Mouse (Mus musculus) midbrain, embryonic 13.5 days (tissue): ENCODE data around the gene Eif1. TPM values are rescaled to one million over a fixed set of nuclear protein-coding genes. Genes with fewer than 3 reads are reported as not detected.
"Not testable (repeated sequence)": the region's sequence is repeated elsewhere in the genome, so short reads cannot be mapped to it uniquely, and the experiment has no call there.

Source experiments
- ATAC-seq: fragments of 200-750 bp; cut with Nextera tagmentation; 2 replicates; pipeline ENCODE4 v1.8.0; 2017; ENCODE audit warnings: mild to moderate bottlenecking, moderate TSS enrichment, moderate library complexity
- H3K27ac ChIP-seq: fragments of 300-500 bp; sonication (generic); 2 replicates; pipeline ENCODE4 v1.5.1; 2015; ENCODE audit warnings: inconsistent platforms, mild to moderate bottlenecking, moderate library complexity
- H3K27me3 ChIP-seq: fragments of 300-500 bp; sonication (generic); 2 replicates; pipeline ENCODE4 v1.6.1; 2015; ENCODE audit warnings: mild to moderate bottlenecking, inconsistent platforms
- H3K36me3 ChIP-seq: fragments of 300-500 bp; sonication (generic); 2 replicates; pipeline ENCODE4 v1.6.1; 2015; ENCODE audit warnings: mild to moderate bottlenecking, inconsistent platforms
- H3K4me1 ChIP-seq: fragments of 300-500 bp; sonication (generic); replicated peaks from 2 replicates; pipeline ENCODE4 v1.6.1; 2015; ENCODE audit warnings: inconsistent platforms
- H3K4me2 ChIP-seq: fragments of 300-500 bp; sonication (generic); replicated peaks from 2 replicates; pipeline ENCODE4 v1.6.1; 2015; ENCODE audit warnings: moderate library complexity, mild to moderate bottlenecking, inconsistent platforms
- H3K4me3 ChIP-seq: fragments of 300-500 bp; sonication (generic); replicated peaks from 2 replicates; pipeline ENCODE4 v1.5.1; 2015; ENCODE audit warnings: mild to moderate bottlenecking, inconsistent platforms
- H3K9ac ChIP-seq: fragments of 300-500 bp; sonication (generic); replicated peaks from 2 replicates; pipeline ENCODE4 v1.6.1; 2015; ENCODE audit warnings: mild to moderate bottlenecking, inconsistent platforms
- H3K9me3 ChIP-seq: fragments of 300-500 bp; sonication (generic); 2 replicates; pipeline ENCODE4 v1.6.1; 2016; ENCODE audit warnings: mild to moderate bottlenecking, inconsistent platforms
- WGBS: fragments of 180-500 bp; shearing (Covaris S2); methylation state at CpG from one replicate; pipeline ENCODE4 v1.1.7; 2015; 5-methylcytosine and 5-hydroxymethylcytosine counted together
- polyA plus RNA-seq: library from polyadenylated mRNA; unstranded; fragments of >200 nt; fragmentation: Nextera tagmentation; extraction: Ambion mirVana; gene quantifications from 2 replicates; pipeline ENCODE4 v1.2.1, GENCODE M21; 2015

Gene Eif1
- polyA plus RNA-seq, 1 experiment from 2014 or later: 1,443 TPM

- peaks cover 43% of the 10 kb centered on the region for H3K4me1 ChIP-seq
- WGBS: 66% methylated on average over 16 of the region's 16 CpGs
- no peak overlapping the region for H3K4me2 ChIP-seq
- no peaks in the 10 kb centered on the region for H3K27me3 ChIP-seq
- H3K27ac ChIP-seq: no peak overlapping the region
- H3K9ac ChIP-seq: 0 out of 2 replicates have a peak overlapping the region, but pooled peaks have one; percentile 14
- no peaks in the 10 kb centered on the region for H3K36me3 ChIP-seq
- no peak overlapping the region for H3K4me3 ChIP-seq
- ATAC-seq: no peak
- no peaks in the 10 kb centered on the region for H3K9me3 ChIP-seq
Measured at GRCm38 (mm10) chr11:100330235-100330634, 10.6 kb downstream of the Eif1 start.

GRCm38 (mm10) chr11:100330816-100331375, 11.2 kb downstream of the Eif1 start:
- H3K9me3 ChIP-seq, H3K27ac ChIP-seq, H3K4me3 ChIP-seq, H3K4me2 ChIP-seq, H3K9ac ChIP-seq, H3K36me3 ChIP-seq, H3K27me3 ChIP-seq, ATAC-seq: not testable (repeated sequence)
- WGBS: 67% methylated on average over 8 of the region's 8 CpGs
- H3K4me1 ChIP-seq: peaks cover 49% of the 10 kb centered on the region

- ATAC-seq: peak; percentile 89
- H3K36me3 ChIP-seq: no peaks in the 10 kb centered on the region
- WGBS: 31% methylated on average over 9 of the region's 9 CpGs
- peak overlapping the region; percentile 96 for H3K27ac ChIP-seq
- H3K9me3 ChIP-seq: no peaks in the 10 kb centered on the region
- no peak overlapping the region; the same call in 1 of the 2 replicates for H3K9ac ChIP-seq
- H3K27me3 ChIP-seq: no peaks in the 10 kb centered on the region
- no peak overlapping the region for H3K4me3 ChIP-seq
- peak overlapping the region; percentile 19 for H3K4me2 ChIP-seq
- peaks cover 57% of the 10 kb centered on the region for H3K4me1 ChIP-seq
Measured at GRCm38 (mm10) chr11:100332766-100333515, 13.3 kb downstream of the Eif1 start.

GRCm38 (mm10) chr11:100333944-100334457, 14.3 kb downstream of the Eif1 start, which contains the start of gene Gast:
Gast (plus strand) TSS chr11:100334407.
- H3K4me2 ChIP-seq: peak within 1 kb of the TSS; percentile 19
- no peaks in the 10 kb centered on the region for H3K36me3 ChIP-seq
- no peak for ATAC-seq
- WGBS: 73% methylated on average over 6 of the region's 6 CpGs
- H3K4me3 ChIP-seq: no peak within 1 kb of the TSS
- H3K9me3 ChIP-seq: no peaks in the 10 kb centered on the region
- H3K4me1 ChIP-seq: peaks cover 57% of the 10 kb centered on the region
- no peak within 1 kb of the TSS for H3K9ac ChIP-seq
- H3K27me3 ChIP-seq: no peaks in the 10 kb centered on the region
- H3K27ac ChIP-seq: peak within 1 kb of the TSS; percentile 96

- Histone ChIP-seq H3K9ac (no peak overlapping the region), H3K4me1 (peaks cover 47% of the 10 kb centered on the region), H3K27ac (peak overlapping the region; percentile 71), H3K9me3 (no peaks in the 10 kb centered on the region), H3K27me3 (no peaks in the 10 kb centered on the region), H3K36me3 (no peaks in the 10 kb centered on the region), H3K4me2 (no peak overlapping the region), H3K4me3 (no peak overlapping the region)
- ATAC-seq: 0 out of 2 replicates have a peak, but pooled peaks have one; percentile 35
- WGBS: 37% methylated on average over 3 of the region's 3 CpGs
Measured at GRCm38 (mm10) chr11:100335731-100336130, 16.0 kb downstream of the Eif1 start.

- H3K4me1 ChIP-seq: peaks cover 14% of the 10 kb centered on the region
Measured at GRCm38 (mm10) chr11:100344269-100344668, 24.6 kb downstream of the Eif1 start.

GRCm38 (mm10) chr11:100352076-100352857, 32.6 kb downstream of the Eif1 start:
- Histone ChIP-seq H3K9ac (peak overlapping the region; percentile 49; the same call in 1 of the 2 replicates), H3K36me3 (peaks cover 36% of the 10 kb centered on the region), H3K27ac (peak overlapping the region; percentile 56), H3K4me1 (peaks cover 54% of the 10 kb centered on the region), H3K4me2 (no peak overlapping the region), H3K4me3 (no peak overlapping the region), H3K27me3 (peaks cover 6% of the 10 kb centered on the region), H3K9me3 (no peaks in the 10 kb centered on the region)
- WGBS: 35% methylated on average over 10 of the region's 10 CpGs
- peak; percentile 40 for ATAC-seq

More at GRCm38 (mm10) chr11:100344269-100344668, 24.6 kb downstream of the Eif1 start:
- H3K4me3 ChIP-seq: no peak overlapping the region
- H3K4me2 ChIP-seq: no peak overlapping the region
- no peak overlapping the region for H3K9ac ChIP-seq
- WGBS: 95% methylated on average over 10 of the region's 10 CpGs
- H3K36me3 ChIP-seq: peaks cover 15% of the 10 kb centered on the region
- H3K9me3 ChIP-seq: no peaks in the 10 kb centered on the region
- H3K27me3 ChIP-seq: no peaks in the 10 kb centered on the region
- ATAC-seq: no peak
- no peak overlapping the region for H3K27ac ChIP-seq

- H3K27ac ChIP-seq: peak overlapping the region; percentile 51
- peak overlapping the region; percentile 75 for H3K9ac ChIP-seq
Measured at GRCm38 (mm10) chr11:100355151-100355951, 35.7 kb downstream of the Eif1 start.

GRCm38 (mm10) chr11:100355972-100356818, 36.5 kb downstream of the Eif1 start, which contains the start of gene Hap1:
Hap1 (minus strand) TSS chr11:100356128.
- under 1% methylated on average over 49 of the region's 49 CpGs for WGBS
- H3K9me3 ChIP-seq: no peaks in the 10 kb centered on the region
- peak within 1 kb of the TSS; percentile 65 for H3K4me3 ChIP-seq
- peaks cover 18% of the 10 kb centered on the region for H3K36me3 ChIP-seq
- H3K9ac ChIP-seq: peak within 1 kb of the TSS; percentile 75
- ATAC-seq: peak; percentile 70
- H3K4me1 ChIP-seq: peaks cover 41% of the 10 kb centered on the region
- peaks cover 26% of the 10 kb centered on the region for H3K27me3 ChIP-seq
- peak within 1 kb of the TSS; percentile 98 for H3K4me2 ChIP-seq
- peak within 1 kb of the TSS; percentile 51 for H3K27ac ChIP-seq

More at GRCm38 (mm10) chr11:100355151-100355951, 35.7 kb downstream of the Eif1 start:
- H3K4me3 ChIP-seq: peak overlapping the region; percentile 65
- peaks cover 23% of the 10 kb centered on the region for H3K27me3 ChIP-seq
- peak; percentile 49 for ATAC-seq
- no peaks in the 10 kb centered on the region for H3K9me3 ChIP-seq
- H3K36me3 ChIP-seq: peaks cover 21% of the 10 kb centered on the region
- WGBS: under 1% methylated on average over 54 of the region's 54 CpGs
- peaks cover 41% of the 10 kb centered on the region for H3K4me1 ChIP-seq
- H3K4me2 ChIP-seq: peak overlapping the region; percentile 98

GRCm38 (mm10) chr11:100356819-100357211, 37.1 kb downstream of the Eif1 start:
- Histone ChIP-seq H3K4me1 (peaks cover 35% of the 10 kb centered on the region), H3K27me3 (peaks cover 26% of the 10 kb centered on the region), H3K9ac (peak overlapping the region; percentile 75), H3K27ac (no peak overlapping the region), H3K9me3 (no peaks in the 10 kb centered on the region), H3K4me3 (peak overlapping the region; percentile 65), H3K4me2 (peak overlapping the region; percentile 98), H3K36me3 (peaks cover 12% of the 10 kb centered on the region)
- no peak for ATAC-seq
- 15% methylated on average over 9 of the region's 9 CpGs for WGBS
